Mouse (Mus musculus): ENCODE results near the gene Six3.

- no peak for TF ChIP-seq CTCF (IDR thresholded peaks at IDR 0.05; ENCODE audit: control insufficient read depth, insufficient read depth, insufficient replicate concordance, low read depth, low read length)
- no peak for TF ChIP-seq POLR2A (IDR thresholded peaks at IDR 0.05; ENCODE audit: control insufficient read depth, low read depth, low read length)
These were observed 17.0 kb upstream of the Six3 start for GRCm38 (mm10) chr17:85596341-85596890.

All from testis, adult 2 months (tissue).